Mouse (Mus musculus) neutrophil, adult 59 days (primary cell): ENCODE results near the gene Ffar4. TPM values are rescaled to one million over a fixed set of nuclear protein-coding genes. Genes with fewer than 3 reads are reported as not detected.

Experiments used
- total RNA-seq, 2 experiments: library from RNA; stranded (reverse); gene quantifications; 1 replicate in 1 of 2; 2 replicates in 1 of 2; pipeline ENCODE4 v1.2.4; 2023

Ffar4 gene
- total RNA-seq: under 1 TPM; 0.51 to 0.62 TPM

GRCm38 (mm10) chr19:38096858-38097758 lies at the start of gene Ffar4:
TSS of gene Ffar4 (plus strand) at chr19:38097071.

DNA sequence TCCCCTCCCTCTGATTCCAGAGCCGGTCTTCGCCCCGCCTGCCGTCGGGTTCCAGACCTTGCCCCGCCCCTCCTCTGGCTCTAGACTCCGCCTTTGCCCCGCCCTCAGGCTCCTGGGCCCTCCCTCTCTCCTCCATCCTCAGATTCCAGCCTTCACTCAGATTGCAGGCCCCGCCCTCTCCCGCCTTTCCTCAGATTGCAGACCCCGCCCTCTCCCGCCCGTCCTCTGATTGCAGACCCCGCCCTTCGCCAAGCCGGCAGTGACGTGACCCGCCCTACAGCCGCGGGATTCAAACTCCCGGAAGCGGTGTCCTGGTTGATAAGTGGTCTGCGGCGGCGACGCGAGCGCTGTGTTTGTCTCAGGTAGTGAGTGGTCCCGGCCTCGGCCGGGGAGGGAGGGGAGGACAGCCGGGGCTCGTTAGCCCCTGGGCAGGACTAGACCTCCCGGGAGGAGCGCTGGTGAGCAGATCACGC lies 42.1 kb upstream of the Ffar4 start, which contains the start of gene Cep55:
Gene Cep55, plus strand, starts transcription at position 292 of the 473 bp plus-strand sequence.

DNA sequence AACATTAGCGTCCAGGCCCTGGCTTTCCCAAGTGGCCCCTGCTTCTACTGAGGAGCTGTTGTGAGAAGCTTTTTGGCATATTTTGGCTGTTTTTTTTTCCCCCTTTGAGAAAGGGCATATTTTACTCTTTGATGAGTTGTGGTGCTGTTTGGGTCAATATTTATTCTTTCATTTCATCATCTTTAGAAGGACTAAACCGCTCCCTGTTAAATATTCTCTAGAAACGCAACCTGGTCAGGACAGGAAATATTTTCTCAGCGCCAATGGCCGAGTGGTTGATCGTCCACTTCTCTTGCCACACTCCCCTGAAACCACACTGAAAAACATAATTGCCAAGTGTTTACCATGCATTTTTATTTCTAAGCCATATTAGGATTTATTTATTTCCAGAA lies 28.3 kb downstream of the Ffar4 start, which contains the start of gene Rbp4:
Gene Rbp4, minus strand, starts transcription at position 63 of the 392 bp plus-strand sequence.

DNA sequence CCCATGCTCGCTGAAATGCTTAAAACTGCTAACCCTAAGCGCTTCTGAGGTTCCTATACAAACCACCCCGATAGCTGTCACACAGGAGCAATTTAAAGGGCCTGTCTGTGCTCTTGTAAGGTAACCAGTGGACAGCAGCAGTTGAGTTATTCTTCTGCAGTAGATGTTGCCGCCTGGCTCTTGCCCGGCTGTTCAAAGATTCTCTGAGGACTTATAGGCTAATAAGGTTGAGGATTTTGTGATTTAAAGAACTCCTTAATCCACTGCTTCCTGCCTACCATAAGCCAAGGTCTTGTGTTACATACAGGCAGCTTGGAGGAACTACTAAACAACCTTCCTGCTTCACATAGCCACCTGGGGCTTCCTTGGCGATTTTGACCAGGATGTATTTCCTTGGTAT lies 35.6 kb downstream of the Ffar4 start, which contains the start of gene Pde6c:
Gene Pde6c, plus strand, starts transcription at position 301 of the 400 bp plus-strand sequence.

Other genes with a start within 250 kb of the Ffar4 start
- gene Myof, start 53.5 kb upstream of the Ffar4 start, total RNA-seq: 10 to 100 TPM; 14.3 to 26.4 TPM
- gene Cep55, start 42.1 kb upstream of the Ffar4 start, total RNA-seq: 10 to 100 TPM; 15.4 to 18.6 TPM
- not detected for gene Rbp4, start 28.2 kb downstream of the Ffar4 start, total RNA-seq
- gene Pde6c, start 35.7 kb downstream of the Ffar4 start, total RNA-seq: not detected
- 1 to 10 TPM; 5.9 to 9.2 TPM for gene Fra10ac1, start 127.1 kb downstream of the Ffar4 start, total RNA-seq
- gene Lgi1, start 167.5 kb downstream of the Ffar4 start, total RNA-seq: not detected